8 mouse cellular contexts compared by ENCODE assay signal in the genomic region with DNA sequence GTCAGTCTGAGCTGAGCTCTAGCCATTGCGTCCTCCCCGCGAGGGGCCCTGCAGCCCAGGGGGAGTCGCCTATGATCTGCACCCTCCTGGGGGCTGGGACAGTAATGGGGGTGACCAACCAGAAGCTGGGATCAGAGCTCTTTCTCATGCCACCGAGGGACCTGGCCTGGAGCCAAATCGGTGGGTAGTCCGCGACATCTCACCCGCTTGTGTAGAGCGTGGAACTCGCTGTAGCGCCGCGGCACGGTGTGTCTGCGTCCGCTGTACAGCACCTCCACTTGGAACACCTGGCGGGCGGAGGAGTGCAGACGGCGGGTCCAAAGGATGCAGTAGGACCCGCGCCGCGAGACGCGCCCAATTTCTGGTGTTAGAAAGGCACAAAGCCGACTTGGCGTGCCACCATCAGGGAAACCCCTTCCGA. TPM values are rescaled to one million over a fixed set of nuclear protein-coding genes. Genes with fewer than 3 reads are reported as not detected.
DNase-seq lines count a peak whose midpoint lies in the region; ATAC-seq and TF ChIP-seq lines count a peak whose summit lies in the region.

No protein-coding gene starts in this region.

- peaks cover 21% of the 10 kb centered on the region for H3K27me3 ChIP-seq in intestine, embryonic 15.5 days (replicated peaks)

- TF ChIP-seq CTCF in left cerebral cortex, adult 2 months (IDR thresholded peaks at IDR 0.05), result no peak

- peak overlapping the region; percentile 52 for H3K4me3 ChIP-seq in left cerebral cortex, adult 2 months
- peak overlapping the region; percentile 46 for H3K4me3 ChIP-seq in intestine, embryonic 15.5 days (replicated peaks)

- H3K9me3 ChIP-seq in intestine, embryonic 15.5 days, result no peaks in the 10 kb centered on the region

- H3K9ac ChIP-seq in intestine, embryonic 15.5 days, result peak overlapping the region; percentile 44

- intact Hi-C loops in left cerebral cortex, adult 2 months (cut with DNase I), result no loop called here

- peaks cover 21% of the 10 kb centered on the region for H3K36me3 ChIP-seq in intestine, embryonic 15.5 days

- no peak overlapping the region for H3K27ac ChIP-seq in left cerebral cortex, adult 2 months
- no peak overlapping the region for H3K27ac ChIP-seq in intestine, embryonic 15.5 days

- 2% methylated on average over 30 of the region's 30 CpGs for WGBS in intestine, embryonic 15.5 days

- no peak for DNase-seq in left cerebral cortex, adult 2 months (ENCODE audit: extremely low spot score in 1 of 2, low spot score in 2 of 2)
- DNase-seq in left cerebral cortex, adult 11 months (ENCODE audit: low spot score), result no peak
- peak; percentile 36 for DNase-seq in adrenal gland, postnatal 25 days
- peak; percentile 26 for DNase-seq in lung, postnatal 14 days
- DNase-seq in spleen, postnatal 14 days (ENCODE audit: low spot score in 2 of 2), result peak; percentile 36 to 57
- DNase-seq in urinary bladder, adult 18-20 months (ENCODE audit: low spot score in 2 of 2), result no peak

- peak; percentile 47 for ATAC-seq in erythroid progenitor cell, adult 5-6 weeks (replicated peaks; ENCODE audit: low FRiP score, poor library complexity, severe bottlenecking)
- ATAC-seq in intestine, embryonic 15.5 days, result peak; percentile 50

- peaks cover 14% of the 10 kb centered on the region for H3K4me1 ChIP-seq in intestine, embryonic 15.5 days (replicated peaks)

- peak overlapping the region; percentile 94 for H3K4me2 ChIP-seq in intestine, embryonic 15.5 days (replicated peaks)

RNA-seq across cellular contexts. Expression of a gene that starts 0.5 kb away (rescaled TPM):
- 1 to 10 TPM; 3.5 to 3.9 TPM for total RNA-seq in left cerebral cortex, adult 2 months (2021)
- 0.30 and 0.95 TPM in 2 replicates for total RNA-seq in adrenal gland, postnatal 25 days (2021)
- total RNA-seq in erythroid progenitor cell, adult 5-6 weeks (2015; ENCODE audit: low replicate concordance), result 179 and 188 TPM in 2 replicates
- total RNA-seq in erythroid progenitor cell, adult 5-6 weeks (2017; ENCODE audit: low replicate concordance), result 123 and 145 TPM in 2 replicates
- 1.1 and 1.4 TPM in 2 replicates for polyA plus RNA-seq in intestine, embryonic 15.5 days (2015; fragmentation: Nextera tagmentation; extraction: Ambion mirVana)

RNA-seq across cellular contexts. Expression of a gene that starts 9.0 kb away (rescaled TPM):
- 100 to 1,000 TPM; 161 to 170 TPM for total RNA-seq in left cerebral cortex, adult 2 months (2021)
- total RNA-seq in adrenal gland, postnatal 25 days (2021), result 297 and 304 TPM in 2 replicates
- 181 and 260 TPM in 2 replicates for total RNA-seq in erythroid progenitor cell, adult 5-6 weeks (2015; ENCODE audit: low replicate concordance)
- 219 and 274 TPM in 2 replicates for total RNA-seq in erythroid progenitor cell, adult 5-6 weeks (2017; ENCODE audit: low replicate concordance)
- polyA plus RNA-seq in intestine, embryonic 15.5 days (2015; fragmentation: Nextera tagmentation; extraction: Ambion mirVana), result 638 and 715 TPM in 2 replicates

RNA-seq across cellular contexts. Expression of a gene that starts 57.4 kb away (rescaled TPM):
- 10 to 100 TPM; 71.8 to 74.8 TPM for total RNA-seq in left cerebral cortex, adult 2 months (2021)
- 102 and 125 TPM in 2 replicates for total RNA-seq in adrenal gland, postnatal 25 days (2021)
- total RNA-seq in erythroid progenitor cell, adult 5-6 weeks (2015; ENCODE audit: low replicate concordance), result 67.1 and 84.0 TPM in 2 replicates
- total RNA-seq in erythroid progenitor cell, adult 5-6 weeks (2017; ENCODE audit: low replicate concordance), result 81.5 and 97.5 TPM in 2 replicates
- 137 and 144 TPM in 2 replicates for polyA plus RNA-seq in intestine, embryonic 15.5 days (2015; fragmentation: Nextera tagmentation; extraction: Ambion mirVana)

RNA-seq across cellular contexts. Expression of a gene that starts 57.4 kb away (rescaled TPM):
- 10 to 100 TPM; 27.6 to 28.7 TPM for total RNA-seq in left cerebral cortex, adult 2 months (2021)
- 75.1 and 83.5 TPM in 2 replicates for total RNA-seq in adrenal gland, postnatal 25 days (2021)
- total RNA-seq in erythroid progenitor cell, adult 5-6 weeks (2015; ENCODE audit: low replicate concordance), result 84.3 and 120 TPM in 2 replicates
- 36.8 and 53.8 TPM in 2 replicates for total RNA-seq in erythroid progenitor cell, adult 5-6 weeks (2017; ENCODE audit: low replicate concordance)
- 215 and 218 TPM in 2 replicates for polyA plus RNA-seq in intestine, embryonic 15.5 days (2015; fragmentation: Nextera tagmentation; extraction: Ambion mirVana)

Comparison
In these comparisons a context has a peak if more than half of its experiments do, and no peak if none do; other contexts are left out.
1. DNase-seq: peak in adrenal gland, postnatal 25 days (single experiment), lung, postnatal 14 days (single experiment) and spleen, postnatal 14 days (2 of 2); none in left cerebral cortex, adult 2 months (0 of 2), left cerebral cortex, adult 11 months (single experiment) and urinary bladder, adult 18-20 months (0 of 2).
2. RNA of a gene that starts 0.5 kb away (total RNA-seq): 123 to 188 TPM in erythroid progenitor cell, adult 5-6 weeks; 3.5 to 3.9 TPM in left cerebral cortex, adult 2 months and 0.30 to 0.95 TPM in adrenal gland, postnatal 25 days; every median in the first group is over 10 times any median in the second.